Mouse (Mus musculus) MEL (cell line): ENCODE measurements around the gene Klhl3.

Experiments used
- CTCF ChIP-seq, 3 experiments: IDR thresholded peaks in 2 of 3; conservative IDR thresholded peaks in 1 of 3; 2 replicates each; pipeline ENCODE4 v1.5.1; 2011 to 2012; ENCODE audit warnings: low read length in 3 of 3, low read depth in 2 of 3, mild to moderate bottlenecking in 2 of 3, improper control_type of control experiment in 1 of 3, inconsistent platforms in 1 of 3, mixed read lengths in 1 of 3, moderate library complexity in 1 of 3; ENCODE audit not compliant: control insufficient read depth in 1 of 3, insufficient read depth in 1 of 3, poor library complexity in 1 of 3, severe bottlenecking in 1 of 3
- KAT2A ChIP-seq: conservative IDR thresholded peaks from 2 replicates; pipeline ENCODE4 v1.6.1; 2012; ENCODE audit warnings: low read depth, low read length, improper control_type of control experiment, inconsistent platforms
- MAX ChIP-seq: IDR thresholded peaks from 2 replicates; pipeline ENCODE4 v1.6.1; 2011; ENCODE audit warnings: low read length, improper control_type of control experiment
- MAZ ChIP-seq: IDR thresholded peaks from 2 replicates; pipeline ENCODE4 v1.6.1; 2012; ENCODE audit warnings: low read depth, mild to moderate bottlenecking, inconsistent platforms, low read length, improper control_type of control experiment
- NELFE ChIP-seq: IDR thresholded peaks from 2 replicates; pipeline ENCODE4 v1.6.1; 2011; ENCODE audit warnings: low read depth, low read length, improper control_type of control experiment
- POLR2A ChIP-seq, 2 experiments: IDR thresholded peaks; 2 replicates each; pipeline ENCODE4 v1.6.1; 2011 to 2012; ENCODE audit warnings: low read length in 2 of 2, mild to moderate bottlenecking in 2 of 2, control low read depth in 1 of 2, improper control_type of control experiment in 1 of 2, low read depth in 1 of 2, moderate library complexity in 1 of 2; ENCODE audit not compliant: control insufficient read depth in 1 of 2, insufficient read depth in 1 of 2, poor library complexity in 1 of 2
- TAL1 ChIP-seq: IDR thresholded peaks from 2 replicates; pipeline ENCODE4 v1.6.1; 2012; ENCODE audit warnings: mild to moderate bottlenecking, inconsistent platforms, low read length, moderate library complexity, mixed read lengths
- TBP ChIP-seq: IDR thresholded peaks from 2 replicates; pipeline ENCODE4 v1.8.0; 2011; ENCODE audit warnings: low read depth, low read length, improper control_type of control experiment
- USF1 ChIP-seq: IDR thresholded peaks from 2 replicates; pipeline ENCODE4 v1.6.1; 2014; ENCODE audit warnings: low read depth, mild to moderate bottlenecking, inconsistent platforms, low read length, improper control_type of control experiment, moderate library complexity
- ZNF384 ChIP-seq: IDR thresholded peaks from 2 replicates; pipeline ENCODE4 v1.6.1; 2012; ENCODE audit warnings: low read depth, mild to moderate bottlenecking, inconsistent platforms, low read length, improper control_type of control experiment

- TF ChIP-seq NELFE (no peak), ZNF384 (no peak), MAX (no peak), CTCF (IDR thresholded peaks at IDR 0.05 in 2 of 3, conservative IDR thresholded peaks at IDR 0.05 in 1 of 3; ENCODE audit: control insufficient read depth in 1 of 3, insufficient read depth in 1 of 3, low read depth in 2 of 3, low read length in 3 of 3, poor library complexity in 1 of 3, severe bottlenecking in 1 of 3) (no peak), KAT2A (no peak), MAZ (no peak), TBP (no peak), TAL1 (no peak), USF1 (no peak), POLR2A (IDR thresholded peaks at IDR 0.05; ENCODE audit: control insufficient read depth in 1 of 2, insufficient read depth in 1 of 2, low read depth in 1 of 2, low read length in 2 of 2, poor library complexity in 1 of 2) (no peak)
Observed at GRCm38 (mm10) chr13:57980071-57980470, 133.3 kb downstream of the Klhl3 start.
